Mouse (Mus musculus) liver, embryonic 14 days (tissue): ENCODE measurements around the gene Mapk6. TPM values are rescaled to one million over a fixed set of nuclear protein-coding genes. Genes with fewer than 3 reads are reported as not detected.

ENCODE experiments used
- polyA plus RNA-seq: library from polyadenylated mRNA; depleted of rRNA; stranded (reverse); fragments of >200 nt; gene quantifications from 2 replicates; pipeline ENCODE4 v1.2.3, GENCODE M21; 2012; rRNA removed

Gene Mapk6
- 10.3 and 11.1 TPM in 2 replicates for polyA plus RNA-seq

DNA sequence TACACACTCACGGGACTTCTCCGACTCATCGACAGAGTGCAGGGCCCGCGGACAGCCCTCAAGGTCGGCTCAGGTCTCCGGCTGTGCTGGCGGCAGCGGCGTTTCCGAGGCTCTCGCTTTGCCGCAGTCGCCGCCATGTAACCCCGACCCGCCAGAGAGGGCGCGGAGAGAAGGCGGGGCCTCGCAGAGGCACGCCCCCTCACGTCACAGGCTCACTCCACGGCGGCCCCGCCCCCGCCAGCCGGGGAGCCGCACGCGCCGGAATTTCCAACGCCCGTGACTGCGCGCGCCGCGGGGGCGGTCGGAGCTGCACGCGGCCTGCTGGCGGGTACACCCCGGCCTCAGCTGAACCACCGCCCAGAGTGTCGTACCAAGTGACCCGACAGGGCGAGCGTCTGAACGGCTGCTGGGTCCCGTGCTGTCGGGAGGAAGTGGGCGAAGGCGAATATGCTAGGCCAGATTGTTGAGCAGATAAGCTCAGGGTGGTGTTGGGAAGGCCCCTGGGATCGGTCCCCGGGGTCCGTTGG is at the start of gene Mapk6:
Mapk6 (minus strand) TSS at position 154 of the 527 bp plus-strand sequence.

DNA sequence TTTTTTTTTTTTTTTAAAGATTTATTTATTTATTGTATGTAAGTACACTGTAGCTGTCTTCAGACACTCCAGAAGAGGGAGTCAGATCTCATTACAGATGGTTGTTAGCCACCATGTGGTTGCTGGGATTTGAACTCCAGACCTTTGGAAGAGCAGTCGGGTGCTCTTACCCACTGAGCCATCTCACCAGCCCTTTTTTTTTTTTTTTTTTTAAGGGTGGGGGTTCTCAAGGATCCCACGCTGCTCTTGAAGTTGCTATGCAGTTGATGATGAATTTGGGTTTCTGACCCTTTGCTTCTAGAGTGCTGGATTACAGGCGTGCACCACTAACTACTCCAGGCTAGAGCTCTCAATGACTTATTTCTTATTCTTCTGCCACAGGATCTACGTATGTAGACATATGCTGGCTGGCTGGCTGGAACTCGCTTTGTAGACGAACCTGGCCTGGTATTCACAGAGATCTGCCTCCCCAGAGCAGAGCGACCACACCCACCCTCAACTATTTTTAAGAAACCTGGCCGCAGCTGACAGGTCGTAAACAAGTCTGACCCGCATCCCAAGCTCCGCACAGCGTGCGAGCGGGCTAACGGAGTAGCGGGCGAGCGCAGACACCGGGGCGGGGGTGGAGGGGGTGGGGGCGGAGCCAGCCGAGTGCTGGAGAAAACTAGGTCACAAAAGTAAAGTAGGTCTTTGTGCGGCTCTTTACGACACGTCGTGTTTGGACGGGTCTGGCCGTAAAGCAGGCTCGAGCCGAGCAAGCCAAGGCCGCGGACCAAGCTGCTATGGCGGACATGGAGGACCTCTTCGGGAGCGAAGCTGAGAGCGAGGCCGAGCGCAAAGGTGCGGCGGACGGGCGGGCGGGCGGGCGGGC is 31.2 kb upstream of the Mapk6 start, which contains the start of gene Leo1:
Leo1 (plus strand) TSS at position 729 of the 871 bp plus-strand sequence.

DNA sequence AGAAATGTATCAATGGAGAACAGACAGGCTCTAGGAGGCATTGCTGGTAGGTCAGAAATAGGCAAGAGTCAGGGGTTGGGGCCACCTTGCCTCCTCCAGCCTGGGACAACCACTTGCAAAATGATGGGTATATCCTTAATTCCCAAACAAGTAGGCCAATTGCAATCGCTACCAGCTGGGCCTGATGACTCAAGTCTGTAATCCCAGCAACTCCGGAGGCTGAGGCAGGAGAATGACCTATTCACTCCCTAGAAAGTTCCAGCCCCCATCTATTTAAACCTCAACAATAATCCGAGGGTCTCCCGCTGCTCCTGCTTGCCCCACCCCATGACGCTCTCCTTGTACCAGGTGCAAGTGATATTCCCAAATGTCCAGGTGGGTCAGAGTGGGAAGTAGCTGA is 62.3 kb downstream of the Mapk6 start, which contains the start of gene Bcl2l10:
Bcl2l10 (plus strand) TSS at position 301 of the 400 bp plus-strand sequence.

Other genes starting within 250 kb of the Mapk6 start
- gene Myo5c, start 178.0 kb downstream of the Mapk6 start, polyA plus RNA-seq, result 0.48 and 0.55 TPM in 2 replicates
- 0.73 and 1.1 TPM in 2 replicates for gene Gnb5, start 103.7 kb downstream of the Mapk6 start, polyA plus RNA-seq
- not detected in 2 replicates for gene Bcl2l10, start 62.2 kb downstream of the Mapk6 start, polyA plus RNA-seq
- gene Leo1, start 31.5 kb upstream of the Mapk6 start, polyA plus RNA-seq, result 9.2 and 9.9 TPM in 2 replicates
- gene Tmod3, start 149.7 kb upstream of the Mapk6 start, polyA plus RNA-seq, result 10.3 and 12.1 TPM in 2 replicates
- gene Tmod2, start 201.3 kb upstream of the Mapk6 start, polyA plus RNA-seq, result 0.02 and 0.06 TPM in 2 replicates
- 1.3 and 1.4 TPM in 2 replicates for gene Lysmd2, start 215.7 kb upstream of the Mapk6 start, polyA plus RNA-seq